Mouse (Mus musculus) CH12.LX (cell line): ENCODE results near the gene Gm1043.

Source experiments
- CHD2 ChIP-seq: IDR thresholded peaks from 2 replicates; pipeline ENCODE4 v1.6.1; 2011; ENCODE audit warnings: low read length, improper control_type of control experiment
- IRF4 ChIP-seq: IDR thresholded peaks from 2 replicates; pipeline ENCODE4 v1.6.1; 2014; ENCODE audit warnings: low read depth, mild to moderate bottlenecking, inconsistent platforms, low read length, improper control_type of control experiment
- USF1 ChIP-seq: IDR thresholded peaks from 2 replicates; pipeline ENCODE4 v1.6.1; 2014; ENCODE audit warnings: low read depth, mild to moderate bottlenecking, inconsistent platforms, low read length, improper control_type of control experiment

- TF ChIP-seq IRF4: no peak
- TF ChIP-seq CHD2: no peak
- no peak for TF ChIP-seq USF1
These were observed 3.4 kb downstream of the Gm1043 start for GRCm38 (mm10) chr5:37088342-37089108.
